Mouse (Mus musculus): ENCODE results near the gene Rel. TPM values are rescaled to one million over a fixed set of nuclear protein-coding genes. Genes with fewer than 3 reads are reported as not detected.
"Not testable (repeated sequence)": the region's sequence is repeated elsewhere in the genome, so short reads cannot be mapped to it uniquely, and the experiment has no call there.

The Rel gene
- 0.94 and 0.96 TPM in 2 replicates for polyA plus RNA-seq (2016; fragmentation: Nextera tagmentation; extraction: Ambion mirVana)

DNA sequence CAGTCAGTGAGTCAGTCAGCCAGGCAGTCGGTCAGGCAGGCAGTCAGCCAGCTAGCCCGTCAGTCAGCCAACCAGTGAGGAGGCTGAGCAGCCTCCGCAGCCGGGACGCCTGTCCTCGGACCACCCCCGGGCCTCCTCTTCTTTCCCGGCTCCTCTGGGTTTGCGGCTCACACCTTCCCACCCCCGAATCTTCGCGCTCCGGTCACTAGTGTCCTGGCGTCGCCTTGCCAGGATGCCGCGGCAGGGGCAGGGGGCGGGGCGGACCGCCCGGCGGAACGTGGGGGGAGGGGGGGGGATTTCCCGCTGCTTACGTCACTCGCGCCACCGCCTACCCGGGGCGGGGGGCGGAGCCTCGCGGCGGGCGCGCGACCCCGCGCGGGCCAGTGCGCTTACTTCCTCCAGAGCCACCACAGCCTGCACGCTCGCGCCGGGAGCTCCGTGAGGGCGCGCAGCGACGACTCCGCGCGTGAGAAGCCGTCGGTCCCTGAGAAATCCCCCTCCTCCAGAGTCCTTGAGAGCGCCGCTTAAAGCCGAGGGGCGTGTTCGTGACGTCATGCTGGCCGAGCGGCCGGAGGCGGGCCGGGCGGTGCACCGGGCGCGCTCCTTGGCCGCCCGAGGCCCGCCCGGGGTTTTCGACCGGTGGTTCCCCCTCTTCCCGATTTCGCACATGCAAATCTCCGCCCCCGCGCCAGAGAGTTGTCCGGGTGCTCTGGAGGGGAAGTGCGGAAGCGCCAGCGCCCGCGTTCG is at the start of gene Rel:
Gene Rel (minus strand): TSS at position 211 of the 747 bp plus-strand sequence.
- peak; percentile 93 for DNase-seq (ENCODE audit: low spot score)
- Histone ChIP-seq H3K4me3 (peak within 1 kb of the TSS; percentile 83), H3K27me3 (ENCODE audit: low read depth, poor library complexity, severe bottlenecking) (peaks cover 13% of the 10 kb centered on the region; the same call in 1 of the 2 replicates), H3K36me3 (no peaks in the 10 kb centered on the region), H3K27ac (peak within 1 kb of the TSS; percentile 93), H3K9me3 (replicated peaks) (no peaks in the 10 kb centered on the region), H3K4me1 (peaks cover 8% of the 10 kb centered on the region)
- under 1% methylated on average over 87 of the region's 88 CpGs for WGBS

DNA sequence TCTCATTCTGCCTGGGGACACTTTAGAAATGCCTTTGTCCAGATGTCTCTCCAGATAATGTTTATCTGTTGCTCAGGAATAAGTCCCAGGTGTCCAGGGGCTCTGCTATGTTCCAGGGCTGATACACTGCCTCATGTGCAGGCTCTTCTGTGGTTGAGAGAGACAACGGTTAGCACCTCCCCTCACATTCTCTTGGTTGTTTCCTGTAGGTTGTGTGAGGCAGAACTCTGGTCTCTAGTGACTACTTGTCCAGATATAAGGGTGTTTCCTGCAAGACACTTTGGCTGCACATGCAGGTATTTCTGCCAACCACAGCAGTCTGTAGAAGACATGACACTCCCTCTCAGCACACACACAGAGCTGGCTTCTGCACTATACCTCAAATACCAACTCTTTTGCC is 48.0 kb upstream of the Rel start:
- H3K4me3 ChIP-seq, result no peak overlapping the region
- no peaks in the 10 kb centered on the region for H3K9me3 ChIP-seq (replicated peaks)
- 80% methylated on average over 1 of the region's 1 CpGs for whole genome bisulfite sequencing
- H3K27ac ChIP-seq, result no peak overlapping the region
- H3K27me3 ChIP-seq (ENCODE audit: low read depth, poor library complexity, severe bottlenecking), result no peaks in the 10 kb centered on the region
- no peak for DNase-seq (ENCODE audit: low spot score)
- H3K4me1 ChIP-seq, result no peaks in the 10 kb centered on the region
- H3K36me3 ChIP-seq, result no peaks in the 10 kb centered on the region

DNA sequence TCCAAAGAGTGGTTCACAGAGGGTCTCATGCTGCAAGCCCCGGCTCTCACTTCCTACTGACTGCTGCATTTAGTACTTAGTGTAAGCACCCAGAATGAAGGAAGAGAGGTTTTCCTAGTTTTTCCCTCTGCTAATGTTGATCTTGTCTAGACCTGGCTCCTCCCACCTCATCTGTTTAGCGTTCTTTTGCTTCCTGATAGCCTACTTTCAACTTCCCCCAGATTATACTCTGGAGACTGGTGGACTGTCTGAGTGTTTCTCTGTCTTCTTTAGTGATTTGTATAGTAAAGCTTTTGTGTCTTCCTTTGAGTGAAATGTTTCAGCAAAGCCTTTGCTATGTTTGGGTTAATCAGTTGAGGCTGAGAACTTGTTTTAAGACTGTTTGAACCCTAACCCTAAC is 40.0 kb upstream of the Rel start:
- H3K27ac ChIP-seq, result no peak overlapping the region
- H3K9me3 ChIP-seq (replicated peaks), result no peaks in the 10 kb centered on the region
- no peak overlapping the region for H3K4me3 ChIP-seq
- no peak for DNase-seq (ENCODE audit: low spot score)
- no peaks in the 10 kb centered on the region for H3K27me3 ChIP-seq (ENCODE audit: low read depth, poor library complexity, severe bottlenecking)
- WGBS, result 66% methylated on average over 2 of the region's 2 CpGs
- no peaks in the 10 kb centered on the region for H3K36me3 ChIP-seq
- no peaks in the 10 kb centered on the region for H3K4me1 ChIP-seq

DNA sequence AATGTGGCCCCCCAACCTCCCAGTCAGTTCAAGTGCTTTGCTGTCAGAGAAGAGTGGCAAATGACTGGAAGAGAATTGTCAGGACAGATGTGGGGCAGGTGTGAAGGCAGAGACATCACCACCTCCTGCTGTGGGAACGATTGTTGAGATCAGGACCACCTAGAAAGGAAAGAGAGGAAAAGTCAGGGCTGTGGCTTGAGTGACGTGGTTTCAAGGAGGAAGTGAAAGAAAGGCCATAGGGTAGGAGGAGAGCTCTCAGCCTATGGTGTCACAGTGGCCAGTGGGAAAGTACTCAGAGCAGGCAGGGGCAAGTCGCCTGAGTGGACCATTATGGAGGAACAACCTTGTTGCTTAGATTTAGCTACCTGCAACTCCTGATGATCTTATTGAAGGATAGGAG is 34.9 kb upstream of the Rel start:
- Histone ChIP-seq H3K4me3 (no peak overlapping the region), H3K4me1 (no peaks in the 10 kb centered on the region), H3K27me3 (ENCODE audit: low read depth, poor library complexity, severe bottlenecking) (no peaks in the 10 kb centered on the region), H3K9me3 (replicated peaks) (no peaks in the 10 kb centered on the region), H3K36me3 (no peaks in the 10 kb centered on the region), H3K27ac (no peak overlapping the region)
- 72% methylated on average over 3 of the region's 3 CpGs for WGBS
- DNase-seq (ENCODE audit: low spot score), result no peak

DNA sequence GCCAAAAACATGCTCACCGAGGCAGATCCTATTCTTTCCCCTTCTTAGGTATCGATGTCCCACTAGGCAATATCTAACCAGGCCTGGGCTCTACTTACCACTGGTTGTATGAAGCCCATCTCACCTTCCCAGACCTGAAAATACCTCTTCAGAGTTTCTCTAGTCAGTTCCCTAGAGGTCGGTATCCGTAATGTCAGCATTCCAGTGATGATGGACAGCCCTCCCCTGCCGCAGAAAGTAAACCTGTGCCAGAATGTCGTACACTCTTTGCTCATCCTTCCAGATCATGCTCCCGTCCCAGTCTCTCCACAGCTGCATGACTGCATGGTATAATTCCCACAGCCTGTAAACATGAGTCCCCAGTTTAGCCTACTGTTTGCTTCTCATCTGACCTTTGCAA is 32.4 kb upstream of the Rel start:
- Histone ChIP-seq H3K36me3 (no peaks in the 10 kb centered on the region), H3K27me3 (ENCODE audit: low read depth, poor library complexity, severe bottlenecking) (no peaks in the 10 kb centered on the region), H3K4me3 (no peak overlapping the region), H3K27ac (no peak overlapping the region), H3K9me3 (replicated peaks) (no peaks in the 10 kb centered on the region), H3K4me1 (no peaks in the 10 kb centered on the region)
- DNase-seq (ENCODE audit: low spot score), result no peak
- WGBS, result 87% methylated on average over 7 of the region's 7 CpGs

DNA sequence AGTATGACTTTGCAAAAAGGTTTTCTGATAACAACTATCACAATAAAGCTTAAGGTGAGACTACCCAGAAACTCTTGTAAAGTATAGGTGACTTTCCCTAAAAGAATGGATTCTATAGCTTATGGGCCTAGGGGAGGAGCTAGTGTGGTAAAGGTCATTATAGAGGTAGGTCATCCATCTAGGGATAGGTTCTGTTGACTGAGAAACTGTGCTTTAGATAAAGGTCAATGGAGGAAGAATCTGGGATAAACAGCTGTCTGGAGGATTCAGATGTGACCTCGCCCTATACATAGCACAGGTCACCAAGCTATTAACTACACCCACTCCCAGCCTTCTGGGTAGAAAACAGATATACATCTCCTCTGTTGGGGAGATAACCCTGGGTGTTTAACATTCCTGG is 31.5 kb upstream of the Rel start:
- no peak for DNase-seq (ENCODE audit: low spot score)
- Histone ChIP-seq H3K4me3 (no peak overlapping the region), H3K27ac (no peak overlapping the region), H3K27me3 (ENCODE audit: low read depth, poor library complexity, severe bottlenecking) (no peaks in the 10 kb centered on the region), H3K4me1 (no peaks in the 10 kb centered on the region), H3K9me3 (replicated peaks) (no peaks in the 10 kb centered on the region), H3K36me3 (no peaks in the 10 kb centered on the region)
- WGBS, result 86% methylated on average over 1 of the region's 1 CpGs

DNA sequence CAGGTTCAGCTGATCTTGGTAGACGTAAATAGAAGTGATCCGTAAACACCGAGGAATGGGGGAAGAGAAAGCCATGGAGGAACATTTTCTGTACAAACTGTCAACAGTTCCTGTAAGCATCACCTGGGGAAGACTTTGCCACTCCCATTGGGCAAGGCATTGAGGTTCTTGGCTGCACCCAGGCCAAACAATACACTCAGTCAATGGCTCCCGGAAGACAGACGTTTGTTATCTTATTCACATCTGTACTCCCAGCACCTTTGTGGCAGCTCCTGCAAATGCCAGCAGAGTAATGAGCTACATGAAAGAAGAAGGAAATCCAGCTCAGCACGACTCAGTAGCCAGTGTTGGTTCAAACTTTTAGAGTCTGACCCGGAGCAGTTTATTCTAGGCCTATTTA is 31.1 kb upstream of the Rel start:
- H3K27ac ChIP-seq, result no peak overlapping the region
- H3K27me3 ChIP-seq (ENCODE audit: low read depth, poor library complexity, severe bottlenecking), result no peaks in the 10 kb centered on the region
- H3K36me3 ChIP-seq, result no peaks in the 10 kb centered on the region
- WGBS, result 79% methylated on average over 7 of the region's 7 CpGs
- no peak for DNase-seq (ENCODE audit: low spot score)
- no peak overlapping the region for H3K4me3 ChIP-seq
- H3K9me3 ChIP-seq (replicated peaks), result no peaks in the 10 kb centered on the region
- H3K4me1 ChIP-seq, result no peaks in the 10 kb centered on the region

DNA sequence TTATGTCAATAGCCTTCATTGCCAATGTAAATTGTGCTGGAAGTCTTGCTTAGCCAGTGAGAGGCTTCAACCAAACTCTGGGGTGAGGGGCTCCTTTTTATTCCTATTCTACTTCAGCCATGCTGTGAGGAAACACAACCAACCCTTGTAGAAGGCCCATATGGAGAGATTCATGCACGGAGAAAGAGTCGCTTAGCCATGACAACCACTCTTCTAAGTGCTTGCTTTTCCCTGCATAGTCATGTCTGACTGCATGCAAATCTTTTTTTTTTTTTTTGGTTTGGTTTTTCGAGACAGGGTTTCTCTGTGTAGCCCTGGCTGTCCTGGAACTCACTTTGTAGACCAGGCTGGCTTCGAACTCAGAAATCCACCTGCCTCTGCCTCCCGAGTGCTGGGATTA is 12.9 kb upstream of the Rel start:
- not testable (repeated sequence) for H3K9me3 ChIP-seq (replicated peaks); H3K27me3 ChIP-seq (ENCODE audit: low read depth, poor library complexity, severe bottlenecking); H3K4me1 ChIP-seq; H3K4me3 ChIP-seq; H3K27ac ChIP-seq; H3K36me3 ChIP-seq; DNase-seq (ENCODE audit: low spot score)
- 86% methylated on average over 5 of the region's 5 CpGs for WGBS

DNA sequence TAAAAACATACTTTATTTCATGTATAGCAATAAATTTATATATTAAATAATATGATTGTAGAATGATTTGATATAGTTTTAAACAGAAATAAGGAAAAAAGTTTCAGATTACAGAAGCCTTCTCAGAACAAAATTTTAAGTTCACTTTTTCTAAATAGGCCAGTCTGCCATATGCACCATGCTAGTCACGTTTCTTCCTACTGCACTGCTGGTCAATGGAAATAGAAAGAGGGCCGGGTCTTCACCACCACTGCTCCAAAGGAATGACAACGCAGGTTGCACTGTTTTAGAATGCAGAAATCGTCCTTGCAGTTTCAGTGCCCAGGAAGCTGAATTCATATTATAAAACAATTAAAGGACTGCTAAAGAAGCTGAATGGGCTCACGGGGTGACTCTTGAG is 12.3 kb upstream of the Rel start:
- Histone ChIP-seq H3K36me3 (no peaks in the 10 kb centered on the region), H3K27me3 (ENCODE audit: low read depth, poor library complexity, severe bottlenecking) (no peaks in the 10 kb centered on the region), H3K4me1 (no peaks in the 10 kb centered on the region), H3K4me3 (no peak overlapping the region), H3K9me3 (replicated peaks) (no peaks in the 10 kb centered on the region), H3K27ac (no peak overlapping the region)
- 92% methylated on average over 5 of the region's 5 CpGs for WGBS
- no peak for DNase-seq (ENCODE audit: low spot score)

DNA sequence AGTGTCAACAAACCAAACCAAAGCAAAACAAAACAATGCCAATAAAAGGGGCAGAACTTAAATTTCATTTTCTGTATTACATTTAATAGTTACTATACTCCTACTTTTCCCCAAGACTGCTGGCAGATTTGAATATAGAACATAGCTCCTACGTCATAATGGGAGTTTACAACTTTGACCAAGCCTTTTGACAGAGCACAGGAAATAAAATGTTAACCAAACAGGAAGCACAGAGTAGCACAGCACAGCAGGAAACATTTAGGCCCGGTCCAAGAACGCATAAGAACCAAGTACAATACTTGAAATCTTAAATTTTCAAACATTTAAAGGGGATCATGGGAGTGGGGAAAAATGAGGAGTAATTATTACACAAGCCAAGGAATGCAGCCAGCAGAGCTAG is 11.3 kb upstream of the Rel start:
- Histone ChIP-seq H3K9me3 (replicated peaks) (no peaks in the 10 kb centered on the region), H3K27ac (no peak overlapping the region), H3K4me1 (no peaks in the 10 kb centered on the region), H3K27me3 (ENCODE audit: low read depth, poor library complexity, severe bottlenecking) (no peaks in the 10 kb centered on the region), H3K36me3 (no peaks in the 10 kb centered on the region), H3K4me3 (no peak overlapping the region)
- 84% methylated on average over 3 of the region's 3 CpGs for WGBS
- DNase-seq (ENCODE audit: low spot score), result no peak

DNA sequence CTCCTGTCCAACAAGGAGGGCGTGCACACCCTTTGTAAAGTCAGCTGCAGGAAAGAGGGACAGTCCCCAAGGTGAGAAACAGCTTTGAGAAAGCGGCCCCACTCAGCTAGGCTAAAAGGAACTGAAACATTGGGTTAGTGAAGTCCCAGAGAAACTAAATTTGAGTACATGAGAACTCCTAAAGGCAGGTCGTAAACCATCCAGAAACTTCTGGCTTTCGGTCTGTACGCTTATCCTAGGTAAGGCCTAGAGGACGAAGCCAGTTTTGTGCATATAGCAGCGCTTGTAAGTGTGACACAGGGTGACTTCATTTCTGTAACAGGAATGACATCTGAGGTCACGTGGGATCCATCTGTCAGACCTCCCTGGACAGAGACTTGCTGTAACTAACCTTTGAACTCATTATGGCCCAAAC is 8.0 kb upstream of the Rel start:
- no peak for DNase-seq (ENCODE audit: low spot score)
- no peaks in the 10 kb centered on the region for H3K27me3 ChIP-seq (ENCODE audit: low read depth, poor library complexity, severe bottlenecking)
- H3K4me1 ChIP-seq, result no peaks in the 10 kb centered on the region
- H3K9me3 ChIP-seq (replicated peaks), result no peaks in the 10 kb centered on the region
- 90% methylated on average over 8 of the region's 8 CpGs for WGBS
- H3K36me3 ChIP-seq, result no peaks in the 10 kb centered on the region
- H3K27ac ChIP-seq, result no peak overlapping the region
- H3K4me3 ChIP-seq, result no peak overlapping the region

DNA sequence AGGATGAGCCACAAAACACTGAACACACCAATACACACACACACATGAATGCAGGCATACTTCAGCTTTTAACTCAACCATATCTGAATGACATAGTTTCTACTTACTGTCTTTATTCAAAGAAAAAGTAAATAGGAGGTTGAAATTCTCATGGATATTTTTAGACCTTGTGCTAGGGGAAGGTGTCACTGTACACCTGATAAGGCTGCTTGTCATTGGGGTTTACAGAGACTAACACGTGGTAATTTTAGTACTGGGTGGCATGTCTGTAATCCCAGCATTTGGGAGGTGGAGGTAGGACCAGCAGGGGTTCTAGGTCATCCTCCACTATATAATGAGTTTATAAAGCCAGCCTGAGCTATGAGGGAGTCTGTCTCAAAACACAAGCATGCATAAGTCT is 1.7 kb upstream of the Rel start:
- no peaks in the 10 kb centered on the region for H3K9me3 ChIP-seq (replicated peaks)
- H3K36me3 ChIP-seq, result no peaks in the 10 kb centered on the region
- peaks cover 13% of the 10 kb centered on the region; the same call in 1 of the 2 replicates for H3K27me3 ChIP-seq (ENCODE audit: low read depth, poor library complexity, severe bottlenecking)
- no peak overlapping the region for H3K4me3 ChIP-seq
- no peak overlapping the region for H3K27ac ChIP-seq
- no peak for DNase-seq (ENCODE audit: low spot score)
- peaks cover 8% of the 10 kb centered on the region for H3K4me1 ChIP-seq
- whole genome bisulfite sequencing, result 23% methylated on average over 1 of the region's 1 CpGs

DNA sequence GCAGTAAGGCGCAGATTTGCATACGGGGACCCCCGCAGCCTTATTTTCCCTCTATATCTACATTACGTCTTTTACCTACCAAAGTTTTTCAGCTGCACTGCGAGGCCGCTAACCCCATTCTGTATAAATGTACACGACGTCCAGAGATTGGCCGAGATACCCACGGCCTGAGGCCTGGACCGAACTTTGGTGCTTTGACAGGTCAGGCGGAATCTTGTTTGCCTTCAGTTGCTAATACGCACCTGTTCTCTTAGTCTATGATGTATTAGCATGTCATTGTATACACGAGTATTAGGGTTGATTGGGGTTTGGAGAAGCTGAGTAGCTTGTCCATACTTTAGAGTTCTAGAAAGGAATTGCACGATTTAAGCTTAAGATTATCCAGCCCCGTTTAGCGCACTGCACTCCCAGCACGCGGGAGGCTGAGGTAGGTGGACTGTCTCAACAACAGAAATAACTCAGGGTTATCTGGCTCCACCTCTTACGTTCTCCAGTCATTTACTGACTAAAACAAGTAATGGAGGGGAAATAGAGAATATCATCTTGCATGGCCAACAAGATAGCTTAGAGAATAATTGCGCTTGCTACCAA is 832 bp upstream of the Rel start:
- 7% methylated on average over 21 of the region's 21 CpGs for WGBS
- H3K4me3 ChIP-seq, result peak overlapping the region; percentile 83
- H3K9me3 ChIP-seq (replicated peaks), result no peaks in the 10 kb centered on the region
- H3K27me3 ChIP-seq (ENCODE audit: low read depth, poor library complexity, severe bottlenecking), result peaks cover 13% of the 10 kb centered on the region; the same call in 1 of the 2 replicates
- peaks cover 8% of the 10 kb centered on the region for H3K4me1 ChIP-seq
- DNase-seq (ENCODE audit: low spot score), result no peak
- peak overlapping the region; percentile 93 for H3K27ac ChIP-seq
- H3K36me3 ChIP-seq, result no peaks in the 10 kb centered on the region

DNA sequence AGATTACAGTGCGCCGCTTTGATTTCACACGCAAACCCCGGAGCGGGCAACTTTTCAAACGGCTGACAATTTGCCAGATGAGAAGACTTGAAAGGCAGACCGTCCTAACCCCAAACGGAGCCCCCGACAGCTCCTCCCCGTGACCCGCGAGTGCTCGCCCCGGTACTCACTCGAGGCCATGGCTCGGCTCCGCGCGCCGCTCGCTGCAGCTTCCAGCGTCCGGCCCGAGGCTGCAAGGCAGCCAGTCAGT is 335 bp downstream of the Rel start:
- peak overlapping the region; percentile 93 for H3K27ac ChIP-seq
- H3K36me3 ChIP-seq, result no peaks in the 10 kb centered on the region
- H3K4me3 ChIP-seq, result peak overlapping the region; percentile 83
- no peaks in the 10 kb centered on the region for H3K9me3 ChIP-seq (replicated peaks)
- peaks cover 8% of the 10 kb centered on the region for H3K4me1 ChIP-seq
- DNase-seq (ENCODE audit: low spot score), result no peak
- H3K27me3 ChIP-seq (ENCODE audit: low read depth, poor library complexity, severe bottlenecking), result peaks cover 13% of the 10 kb centered on the region; the same call in 1 of the 2 replicates
- WGBS, result under 1% methylated on average over 24 of the region's 24 CpGs
